Mouse (Mus musculus): ENCODE data around the gene Pip4k2c. TPM values are rescaled to one million over a fixed set of nuclear protein-coding genes. Genes with fewer than 3 reads are reported as not detected.

Pip4k2c gene
- polyA plus RNA-seq, 1 experiment from 2014 or later, result 22.1 TPM

- Histone ChIP-seq H3K4me3 (no peak overlapping the region), H3K27ac (no peak overlapping the region), H3K27me3 (peaks cover 28% of the 10 kb centered on the region), H3K4me1 (replicated peaks) (peaks cover 64% of the 10 kb centered on the region), H3K9ac (no peak overlapping the region), H3K9me3 (no peaks in the 10 kb centered on the region), H3K36me3 (peaks cover 25% of the 10 kb centered on the region), H3K4me2 (no peak overlapping the region)
- ATAC-seq (ENCODE audit: low FRiP score), result no peak
- WGBS, result 79% methylated on average over 1 of the region's 1 CpGs
Measured at GRCm38 (mm10) chr10:127186451-127186850, 24.9 kb downstream of the Pip4k2c start.

GRCm38 (mm10) chr10:127185506-127185905 lies 25.9 kb downstream of the Pip4k2c start:
- Histone ChIP-seq H3K27me3 (peaks cover 37% of the 10 kb centered on the region), H3K36me3 (peaks cover 15% of the 10 kb centered on the region), H3K4me3 (no peak overlapping the region), H3K9me3 (no peaks in the 10 kb centered on the region), H3K4me2 (no peak overlapping the region), H3K4me1 (replicated peaks) (peaks cover 57% of the 10 kb centered on the region), H3K27ac (no peak overlapping the region; the same call in 1 of the 2 replicates), H3K9ac (no peak overlapping the region)
- no peak for ATAC-seq (ENCODE audit: low FRiP score)
- 86% methylated on average over 15 of the region's 15 CpGs for WGBS

- peaks cover 41% of the 10 kb centered on the region for H3K27me3 ChIP-seq
- peaks cover 14% of the 10 kb centered on the region for H3K36me3 ChIP-seq
- H3K27ac ChIP-seq, result no peak overlapping the region; the same call in 1 of the 2 replicates
- WGBS, result 68% methylated on average over 9 of the region's 9 CpGs
- ATAC-seq (ENCODE audit: low FRiP score), result no peak
- H3K4me2 ChIP-seq, result no peak overlapping the region
- peaks cover 57% of the 10 kb centered on the region for H3K4me1 ChIP-seq (replicated peaks)
- H3K4me3 ChIP-seq, result no peak overlapping the region
- no peaks in the 10 kb centered on the region for H3K9me3 ChIP-seq
- no peak overlapping the region for H3K9ac ChIP-seq
Measured at GRCm38 (mm10) chr10:127185101-127185500, 26.3 kb downstream of the Pip4k2c start.

GRCm38 (mm10) chr10:127183759-127184158 lies 27.6 kb downstream of the Pip4k2c start:
- 16% methylated on average over 20 of the region's 20 CpGs for WGBS
- Histone ChIP-seq H3K27ac (no peak overlapping the region), H3K4me3 (no peak overlapping the region), H3K4me1 (replicated peaks) (peaks cover 49% of the 10 kb centered on the region), H3K4me2 (peak overlapping the region; percentile 29; the same call in 1 of the 2 replicates), H3K36me3 (peaks cover 14% of the 10 kb centered on the region), H3K27me3 (peaks cover 55% of the 10 kb centered on the region), H3K9me3 (no peaks in the 10 kb centered on the region), H3K9ac (peak overlapping the region; percentile 53)
- no peak for ATAC-seq (ENCODE audit: low FRiP score)

GRCm38 (mm10) chr10:127182624-127183023 lies 28.8 kb downstream of the Pip4k2c start:
- no peak overlapping the region for H3K27ac ChIP-seq
- peaks cover 14% of the 10 kb centered on the region for H3K36me3 ChIP-seq
- peaks cover 66% of the 10 kb centered on the region for H3K27me3 ChIP-seq
- H3K9ac ChIP-seq, result no peak overlapping the region; the same call in 1 of the 2 replicates
- no peak overlapping the region for H3K4me3 ChIP-seq
- ATAC-seq (ENCODE audit: low FRiP score), result no peak
- H3K4me1 ChIP-seq (replicated peaks), result peaks cover 51% of the 10 kb centered on the region
- no peaks in the 10 kb centered on the region for H3K9me3 ChIP-seq
- WGBS, result 77% methylated on average over 4 of the region's 4 CpGs
- H3K4me2 ChIP-seq, result no peak overlapping the region

- peaks cover 76% of the 10 kb centered on the region for H3K27me3 ChIP-seq
Measured at GRCm38 (mm10) chr10:127181566-127181965, 29.8 kb downstream of the Pip4k2c start.

GRCm38 (mm10) chr10:127180695-127181047 lies 30.7 kb downstream of the Pip4k2c start:
- H3K27ac ChIP-seq, result no peak overlapping the region
- WGBS, result 18% methylated on average over 3 of the region's 3 CpGs
- peaks cover 48% of the 10 kb centered on the region for H3K4me1 ChIP-seq (replicated peaks)
- no peak overlapping the region for H3K4me2 ChIP-seq
- peaks cover 9% of the 10 kb centered on the region; the same call in 1 of the 2 replicates for H3K36me3 ChIP-seq
- H3K9me3 ChIP-seq, result no peaks in the 10 kb centered on the region
- peak overlapping the region; percentile 46; the same call in 1 of the 2 replicates for H3K9ac ChIP-seq
- no peak for ATAC-seq (ENCODE audit: low FRiP score)
- peaks cover 85% of the 10 kb centered on the region for H3K27me3 ChIP-seq
- H3K4me3 ChIP-seq, result peak overlapping the region; percentile 21; the same call in 1 of the 2 replicates

More at GRCm38 (mm10) chr10:127181566-127181965, 29.8 kb downstream of the Pip4k2c start:
- Histone ChIP-seq H3K4me1 (replicated peaks) (peaks cover 48% of the 10 kb centered on the region), H3K27ac (no peak overlapping the region), H3K36me3 (peaks cover 10% of the 10 kb centered on the region), H3K4me2 (no peak overlapping the region), H3K9me3 (no peaks in the 10 kb centered on the region), H3K4me3 (no peak overlapping the region), H3K9ac (no peak overlapping the region)
- 65% methylated on average over 6 of the region's 6 CpGs for WGBS
- ATAC-seq (ENCODE audit: low FRiP score), result no peak

- Histone ChIP-seq H3K27ac (no peak within 1 kb of the TSS), H3K4me3 (peak within 1 kb of the TSS; percentile 21), H3K9ac (peak within 1 kb of the TSS; percentile 46; the same call in 1 of the 2 replicates), H3K36me3 (peaks cover 9% of the 10 kb centered on the region; the same call in 1 of the 2 replicates), H3K4me1 (replicated peaks) (peaks cover 45% of the 10 kb centered on the region), H3K27me3 (peaks cover 86% of the 10 kb centered on the region), H3K4me2 (peak within 1 kb of the TSS; percentile 48), H3K9me3 (no peaks in the 10 kb centered on the region)
- under 1% methylated on average over 34 of the region's 34 CpGs for WGBS
- peak; percentile 13; the same call in 1 of the 2 replicates for ATAC-seq (ENCODE audit: low FRiP score)
Measured at GRCm38 (mm10) chr10:127179871-127180694, 31.3 kb downstream of the Pip4k2c start, which contains the start of gene Slc26a10. Slc26a10 (minus strand) TSS chr10:127180645.

GRCm38 (mm10) chr10:127178286-127179027 lies 32.9 kb downstream of the Pip4k2c start:
- Histone ChIP-seq H3K27me3 (peaks cover 90% of the 10 kb centered on the region), H3K9ac (peak overlapping the region; percentile 29; the same call in 1 of the 2 replicates), H3K9me3 (no peaks in the 10 kb centered on the region), H3K36me3 (peaks cover 12% of the 10 kb centered on the region; the same call in 1 of the 2 replicates), H3K27ac (no peak overlapping the region), H3K4me2 (peak overlapping the region; percentile 49), H3K4me3 (peak overlapping the region; percentile 26), H3K4me1 (replicated peaks) (peaks cover 29% of the 10 kb centered on the region)
- 3% methylated on average over 41 of the region's 41 CpGs for WGBS
- no peak for ATAC-seq (ENCODE audit: low FRiP score)

- Histone ChIP-seq H3K9me3 (no peaks in the 10 kb centered on the region), H3K4me3 (peak overlapping the region; percentile 26), H3K4me1 (replicated peaks) (peaks cover 27% of the 10 kb centered on the region), H3K27ac (no peak overlapping the region), H3K27me3 (peaks cover 90% of the 10 kb centered on the region), H3K36me3 (peaks cover 11% of the 10 kb centered on the region), H3K9ac (peak overlapping the region; percentile 29; the same call in 1 of the 2 replicates), H3K4me2 (peak overlapping the region; percentile 49)
- ATAC-seq (ENCODE audit: low FRiP score), result peak; percentile 44
- WGBS, result 0% methylated on average over 23 of the region's 23 CpGs
Measured at GRCm38 (mm10) chr10:127177719-127178118, 33.7 kb downstream of the Pip4k2c start.

GRCm38 (mm10) chr10:127177235-127177634 lies 34.1 kb downstream of the Pip4k2c start:
- H3K4me3 ChIP-seq, result no peak overlapping the region
- H3K27me3 ChIP-seq, result peaks cover 92% of the 10 kb centered on the region
- peaks cover 12% of the 10 kb centered on the region for H3K36me3 ChIP-seq
- no peak for ATAC-seq (ENCODE audit: low FRiP score)
- H3K9me3 ChIP-seq, result no peaks in the 10 kb centered on the region
- H3K27ac ChIP-seq, result no peak overlapping the region
- peaks cover 27% of the 10 kb centered on the region for H3K4me1 ChIP-seq (replicated peaks)
- WGBS, result 18% methylated on average over 9 of the region's 9 CpGs
- H3K9ac ChIP-seq, result no peak overlapping the region
- 0 out of 2 replicates have a peak overlapping the region, but pooled peaks have one; percentile 49 for H3K4me2 ChIP-seq

- Histone ChIP-seq H3K4me3 (no peak overlapping the region), H3K4me1 (replicated peaks) (peaks cover 27% of the 10 kb centered on the region), H3K4me2 (no peak overlapping the region), H3K9me3 (no peaks in the 10 kb centered on the region), H3K36me3 (peaks cover 16% of the 10 kb centered on the region), H3K27ac (no peak overlapping the region), H3K9ac (no peak overlapping the region), H3K27me3 (peaks cover 94% of the 10 kb centered on the region)
- WGBS, result 9% methylated on average over 7 of the region's 7 CpGs
- no peak for ATAC-seq (ENCODE audit: low FRiP score)
Measured at GRCm38 (mm10) chr10:127176756-127177155, 34.6 kb downstream of the Pip4k2c start.
